Mouse (Mus musculus) myocyte (in vitro differentiated cells): Measurements from ENCODE around the gene Nabp2.

Experiments
- CEBPB ChIP-seq: IDR thresholded peaks from 2 replicates; pipeline ENCODE4 v1.6.1; 2011; ENCODE audit warnings: mild to moderate bottlenecking, moderate library complexity; ENCODE audit not compliant: poor library complexity, insufficient read depth, severe bottlenecking
- E2F4 ChIP-seq: IDR thresholded peaks from one replicate; pipeline ENCODE4 v1.6.1; 2011; ENCODE audit warnings: mild to moderate bottlenecking, control low read depth, moderate library complexity; ENCODE audit not compliant: insufficient read depth
- MAX ChIP-seq: IDR thresholded peaks from one replicate; pipeline ENCODE4 v1.6.1; 2011; ENCODE audit warnings: low read depth, mild to moderate bottlenecking, control low read depth
- MYOD1 ChIP-seq, 3 experiments: IDR thresholded peaks; one replicate each; pipeline ENCODE4 v1.6.1; 2011; ENCODE audit warnings: control low read depth in 2 of 3, low read depth in 2 of 3, mild to moderate bottlenecking in 2 of 3, moderate library complexity in 1 of 3; ENCODE audit not compliant: insufficient read length in 2 of 3, control insufficient read depth in 1 of 3
- MYOG ChIP-seq, 3 experiments: IDR thresholded peaks; one replicate each; pipeline ENCODE4 v1.6.1; 2011; ENCODE audit warnings: control low read depth in 2 of 3, low read depth in 2 of 3, mild to moderate bottlenecking in 2 of 3; ENCODE audit not compliant: insufficient read length in 2 of 3, control insufficient read depth in 1 of 3, insufficient read depth in 1 of 3
- POLR2A ChIP-seq: IDR thresholded peaks from one replicate; pipeline ENCODE4 v1.6.1; 2011; ENCODE audit warnings: low read depth, mild to moderate bottlenecking, control low read depth, moderate library complexity; ENCODE audit not compliant: insufficient read length
- POLR2AphosphoS2 ChIP-seq: IDR thresholded peaks from one replicate; pipeline ENCODE4 v1.6.1; 2011; ENCODE audit warnings: low read depth, control low read depth; ENCODE audit not compliant: insufficient read length
- REST ChIP-seq: IDR thresholded peaks from one replicate; pipeline ENCODE4 v1.6.1; 2011; ENCODE audit warnings: mild to moderate bottlenecking, control low read depth, moderate library complexity; ENCODE audit not compliant: insufficient read depth, insufficient read length
- TCF3 ChIP-seq: IDR thresholded peaks from one replicate; pipeline ENCODE4 v1.6.1; 2011; ENCODE audit warnings: low read depth, control low read depth; ENCODE audit not compliant: insufficient read length
- USF1 ChIP-seq: IDR thresholded peaks from one replicate; pipeline ENCODE4 v1.6.1; 2011; ENCODE audit warnings: low read depth, mild to moderate bottlenecking, control low read depth, moderate library complexity

DNA sequence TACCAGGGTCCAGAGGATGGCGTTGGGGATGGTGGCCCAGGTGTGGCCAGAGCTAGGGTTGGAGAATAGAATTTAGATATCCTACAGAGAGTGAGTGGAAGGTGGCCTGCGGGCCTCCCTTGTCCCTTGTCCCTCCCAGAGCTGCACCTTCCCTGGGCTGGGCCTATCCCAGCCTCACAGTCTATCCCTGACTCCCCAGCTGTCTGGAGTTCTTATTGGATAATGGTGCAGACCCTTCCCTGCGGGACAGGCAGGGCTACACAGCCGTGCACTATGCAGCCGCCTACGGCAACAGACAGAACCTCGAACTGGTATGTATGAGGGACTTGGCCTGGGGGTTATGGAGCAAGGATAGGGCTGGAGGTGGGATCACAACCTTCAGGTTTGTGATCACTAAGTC is 25.4 kb downstream of the Nabp2 start:
- TF ChIP-seq MAX (no peak), POLR2A (no peak), CEBPB (no peak), TCF3 (no peak), USF1 (no peak), POLR2AphosphoS2 (no peak), REST (no peak), E2F4 (no peak), MYOD1 (IDR thresholded peaks at IDR 0.05; ENCODE audit: control insufficient read depth in 1 of 3, insufficient read length in 2 of 3, low read depth in 2 of 3) (no peak), MYOG (IDR thresholded peaks at IDR 0.05; ENCODE audit: control insufficient read depth in 1 of 3, insufficient read depth in 1 of 3, insufficient read length in 2 of 3, low read depth in 2 of 3) (no peak)
